Mouse (Mus musculus) kidney, postnatal 10 days (tissue): ENCODE measurements at regions not wholly inside any gene's neighbourhood (a gene's known extent, or its start where the extent isn't known, plus 50 kb on each side); places are given as distances from the start of the nearest gene placed in this dataset.

Source experiments
- DNase-seq: peaks from one replicate; pipeline ENCODE4 v3.0.0; 2021; ENCODE audit warnings: mixed read lengths

DNA sequence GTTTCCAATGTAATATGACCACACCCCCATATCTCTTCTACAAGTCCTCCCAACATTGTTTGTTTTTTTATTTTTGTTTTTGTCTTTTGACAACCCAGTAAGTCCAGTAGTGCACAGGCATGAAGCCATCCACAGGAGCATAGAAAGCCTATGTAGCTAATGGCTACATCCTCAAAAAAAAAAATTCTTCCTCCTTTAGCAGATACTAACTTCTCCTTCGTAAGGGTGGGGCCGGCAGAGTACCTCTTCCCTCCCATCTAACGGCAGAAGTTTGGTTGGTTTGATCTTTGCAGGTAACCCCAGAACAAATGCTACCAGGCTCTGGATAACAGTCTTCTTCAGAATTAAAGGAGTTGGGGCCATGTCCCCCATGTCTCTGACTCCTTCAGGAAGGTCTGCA lies 158.9 kb downstream of the Ly86 start:
- no peak for DNase-seq

DNA sequence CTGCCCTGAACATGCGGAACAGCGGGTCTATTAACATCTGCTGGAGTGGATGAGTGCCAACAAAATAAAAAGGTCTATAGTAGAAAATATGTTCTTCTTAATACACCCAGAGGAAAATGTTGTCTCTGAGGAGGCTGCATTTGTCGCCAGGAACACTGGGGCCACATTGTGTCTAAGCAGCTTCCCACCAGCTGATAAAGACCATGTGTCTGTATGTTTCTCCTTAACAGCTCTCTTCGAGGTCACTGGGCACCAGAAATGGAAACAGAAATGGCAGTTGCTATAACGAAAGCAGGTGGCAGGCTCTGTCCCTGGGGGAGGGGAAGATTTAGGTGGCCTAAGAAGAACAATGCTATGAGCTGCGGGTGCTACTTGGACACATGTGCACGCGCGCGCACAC lies 159.4 kb downstream of the Ly86 start:
- no peak for DNase-seq

DNA sequence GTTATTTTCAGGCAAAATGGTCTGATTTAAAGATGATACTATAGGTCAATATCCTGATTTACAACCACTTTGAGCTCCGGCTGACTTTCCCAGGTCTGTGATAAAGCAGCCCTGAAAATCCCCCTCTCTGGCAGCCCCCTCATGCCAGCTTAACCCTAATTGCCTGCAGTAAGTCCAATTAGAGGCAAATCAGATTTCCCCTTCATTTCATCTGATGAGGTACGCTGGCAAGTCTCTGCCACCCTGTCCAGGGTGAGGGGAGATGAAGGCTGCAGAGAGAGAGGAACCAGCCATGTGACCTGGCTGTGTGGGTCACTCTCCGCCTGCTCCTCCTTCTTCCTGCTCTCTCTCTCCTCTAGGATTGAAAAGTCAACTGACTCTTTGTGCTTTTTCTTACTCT lies 160.6 kb downstream of the Ly86 start:
- no peak for DNase-seq

DNA sequence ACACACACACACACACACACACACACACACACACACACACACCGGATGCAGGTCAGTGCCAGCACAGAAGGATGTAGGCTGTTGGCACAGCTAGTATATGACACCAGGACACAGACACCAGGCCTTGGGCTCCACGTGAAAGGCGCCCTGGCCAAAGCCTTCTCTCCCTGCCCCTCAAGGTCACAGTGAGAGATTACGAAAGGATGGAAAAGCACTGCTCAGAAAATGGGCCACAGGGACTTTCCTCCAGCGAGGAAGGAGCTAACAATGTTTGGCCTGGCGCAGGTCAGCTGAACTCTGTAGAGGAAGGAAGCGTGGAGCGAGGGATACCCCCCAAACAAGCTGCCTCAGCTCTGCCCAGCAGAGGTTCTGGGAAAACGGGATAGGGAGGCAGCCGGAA lies 161.0 kb downstream of the Ly86 start:
- peak; percentile 64 for DNase-seq

DNA sequence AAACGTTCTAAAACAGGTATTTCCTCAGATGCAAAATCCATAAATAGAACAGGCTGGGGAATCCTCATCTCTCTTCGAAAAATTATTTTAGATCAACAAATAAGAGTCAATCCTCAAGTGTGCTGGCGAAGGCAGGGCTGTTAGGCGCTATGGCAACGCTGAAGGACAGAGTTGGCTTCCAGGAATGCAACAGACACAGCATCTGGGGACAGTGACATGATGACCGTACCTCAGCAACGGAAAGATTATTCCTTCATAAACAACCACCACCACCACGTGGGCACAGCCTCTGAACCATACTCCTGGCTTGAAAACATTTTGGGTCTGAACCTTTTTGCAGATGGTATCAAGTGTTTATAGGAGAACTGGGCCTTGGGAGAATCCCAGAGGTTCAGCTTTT lies 161.7 kb downstream of the Ly86 start:
- no peak for DNase-seq

DNA sequence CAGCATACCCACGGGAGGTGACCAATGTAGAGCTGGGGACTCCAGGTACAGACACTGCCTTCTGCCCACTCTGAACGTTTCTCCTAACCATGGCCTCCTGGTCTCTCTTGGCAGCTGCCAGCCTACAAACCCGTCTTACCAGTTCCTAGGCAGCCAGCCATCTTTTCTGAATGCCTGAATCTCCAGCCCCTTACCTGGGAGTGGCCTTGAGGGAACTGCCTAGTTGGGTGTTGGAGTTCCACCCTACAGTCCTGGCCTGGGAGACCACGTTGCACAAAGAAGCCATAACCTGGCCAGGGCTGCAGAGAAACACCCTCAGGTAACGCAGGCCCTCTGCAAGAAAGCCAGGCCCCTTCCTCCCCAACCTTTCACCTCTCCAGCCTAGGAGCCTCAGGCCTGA lies 162.1 kb downstream of the Ly86 start:
- DNase-seq, result peak; percentile 74

DNA sequence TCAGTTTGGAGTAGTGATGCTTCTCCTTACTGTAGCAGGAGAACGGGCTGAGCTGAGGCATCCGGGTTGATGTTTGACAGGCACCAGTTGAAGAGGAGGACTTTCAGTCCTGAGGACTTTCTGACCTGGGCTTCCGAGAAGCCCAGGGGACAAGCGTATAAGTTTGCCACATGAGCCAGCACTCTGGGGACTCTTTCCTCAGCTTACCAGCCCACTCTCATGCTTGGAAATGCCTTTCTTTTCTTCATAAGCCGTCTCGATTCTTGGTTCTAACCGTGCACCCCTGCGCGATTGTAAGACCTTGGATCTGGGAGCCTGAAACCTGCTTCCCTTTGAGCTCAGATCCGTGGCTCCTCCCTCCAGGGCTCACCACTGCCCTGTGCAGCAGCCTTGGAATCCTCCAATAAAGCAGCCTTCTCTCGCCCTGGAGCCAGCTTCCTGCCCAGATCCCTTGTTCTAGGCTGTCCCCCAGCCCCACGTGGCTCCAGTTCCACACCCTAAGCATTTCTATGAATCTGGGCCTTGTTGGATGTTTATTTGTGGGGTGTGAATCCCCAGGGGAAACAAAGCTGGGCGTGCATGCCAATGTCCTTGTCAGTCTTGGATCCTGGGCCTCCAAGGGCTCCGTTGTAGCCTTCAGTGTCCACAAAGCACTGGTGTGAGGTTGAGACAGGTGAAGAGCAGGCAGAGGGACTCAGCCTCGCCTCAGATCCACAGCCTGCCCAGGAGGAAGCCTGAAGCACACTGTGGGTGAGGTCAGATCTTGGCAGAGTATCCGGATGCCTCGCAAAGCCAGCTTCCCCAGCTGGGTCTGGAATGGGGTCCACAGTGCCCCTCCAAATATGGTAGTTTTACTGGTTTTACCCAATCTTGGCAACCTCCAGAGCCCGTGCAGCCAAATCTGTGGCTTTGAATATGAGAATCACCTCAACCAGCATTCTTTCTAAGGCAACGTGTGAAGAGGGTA lies 163.7 kb downstream of the Ly86 start:
- DNase-seq, result peak; percentile 56

DNA sequence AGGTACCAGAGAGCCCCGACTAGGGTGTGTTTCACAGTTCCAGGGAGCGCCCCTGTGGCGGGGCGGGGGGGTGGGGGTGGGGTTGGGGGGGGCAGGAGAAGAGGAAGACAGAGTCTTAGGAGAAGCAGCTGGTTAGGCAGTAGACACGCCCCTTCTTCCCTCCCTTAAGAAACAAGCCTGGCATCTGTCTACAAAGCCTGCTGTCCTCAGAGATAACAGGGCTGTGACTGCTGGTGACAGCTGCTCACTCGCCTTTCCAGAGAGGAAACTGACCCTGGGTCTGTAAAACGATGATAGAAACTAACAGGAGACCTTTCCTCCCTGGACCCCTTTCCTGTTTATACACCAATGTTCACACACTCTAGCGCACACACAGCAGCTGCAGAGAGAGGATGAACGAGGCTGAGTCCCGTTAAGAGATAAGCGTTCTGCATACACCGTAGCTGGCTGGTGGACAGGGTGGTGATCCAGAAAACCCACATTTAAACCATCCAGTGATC lies 164.4 kb downstream of the Ly86 start:
- DNase-seq, result peak; percentile 64

DNA sequence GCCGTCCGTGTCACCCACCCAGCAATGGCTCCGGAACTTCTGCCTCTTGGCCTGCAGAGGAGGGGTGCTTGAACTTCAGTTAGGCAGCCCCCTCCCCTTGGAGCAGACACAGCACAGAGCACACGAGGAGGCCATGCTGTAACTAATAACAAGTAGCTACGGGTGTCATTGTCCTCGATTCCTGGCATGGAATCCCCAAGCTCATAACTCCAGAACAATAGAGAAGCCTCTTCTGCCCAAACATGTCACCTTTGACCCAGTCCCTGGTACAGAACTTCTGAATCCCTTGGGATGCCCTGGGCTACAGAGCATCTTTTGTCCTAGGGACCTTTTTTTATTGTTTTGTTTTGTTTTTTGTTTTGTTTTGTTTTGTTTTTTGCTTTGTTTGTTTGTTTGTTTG lies 165.5 kb downstream of the Ly86 start:
- DNase-seq, result no peak

DNA sequence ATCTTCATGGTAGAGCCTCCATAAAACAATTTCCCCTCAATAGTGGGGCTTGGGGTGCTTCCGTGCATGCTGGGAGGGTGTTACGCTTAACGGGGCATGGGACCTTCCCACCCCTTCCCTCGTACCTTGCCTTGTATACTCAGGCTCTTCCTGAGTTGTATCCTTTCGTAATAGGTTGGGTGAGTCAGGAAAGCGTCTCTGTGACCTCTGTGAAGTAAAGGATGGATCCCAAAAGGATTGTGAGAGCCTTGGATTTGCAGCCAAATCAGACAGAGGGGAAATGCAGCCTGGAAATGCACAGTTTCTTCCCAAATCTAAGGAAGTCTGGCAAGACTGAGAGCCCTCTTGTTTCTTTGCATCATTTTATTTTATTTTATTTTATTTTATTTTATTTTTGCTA lies 166.0 kb downstream of the Ly86 start:
- no peak for DNase-seq

DNA sequence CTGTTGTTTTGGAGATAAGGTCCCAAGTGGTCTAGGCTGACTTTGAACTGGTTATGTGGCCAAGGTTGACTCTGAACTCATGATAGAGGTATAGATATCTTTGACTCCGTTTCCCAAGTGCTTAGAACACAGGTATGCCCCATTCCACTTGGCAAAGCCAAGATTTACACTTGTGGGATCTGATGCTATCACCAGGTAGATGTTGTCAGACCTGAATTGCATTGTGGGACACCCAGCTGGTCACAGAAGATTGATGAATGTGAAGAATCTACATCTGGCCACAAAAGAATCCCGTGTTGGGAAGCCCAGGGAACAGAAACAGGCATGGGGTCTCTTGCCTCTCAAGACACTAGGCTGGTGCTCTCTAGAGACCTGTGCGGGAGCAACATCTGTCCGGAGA lies 166.4 kb downstream of the Ly86 start:
- no peak for DNase-seq

DNA sequence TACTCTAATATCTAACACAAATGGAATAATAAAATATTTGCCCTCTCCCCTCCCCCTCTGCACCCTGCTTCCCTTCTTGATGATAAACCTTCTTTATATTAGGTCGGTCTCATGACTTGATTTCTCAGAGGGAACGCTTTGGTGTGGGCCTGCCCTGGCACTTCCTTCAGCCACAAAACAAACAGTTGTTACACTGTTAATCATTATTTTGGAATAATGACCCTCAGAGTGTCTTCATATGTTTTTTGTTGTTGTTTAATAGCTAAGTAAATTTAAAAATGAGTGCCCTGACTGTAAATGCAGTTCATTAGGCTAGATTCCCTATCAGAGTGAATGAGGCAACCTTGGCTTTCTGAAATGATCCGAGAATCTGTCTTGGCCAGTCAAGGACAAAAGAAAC lies 167.8 kb downstream of the Ly86 start:
- DNase-seq, result no peak

DNA sequence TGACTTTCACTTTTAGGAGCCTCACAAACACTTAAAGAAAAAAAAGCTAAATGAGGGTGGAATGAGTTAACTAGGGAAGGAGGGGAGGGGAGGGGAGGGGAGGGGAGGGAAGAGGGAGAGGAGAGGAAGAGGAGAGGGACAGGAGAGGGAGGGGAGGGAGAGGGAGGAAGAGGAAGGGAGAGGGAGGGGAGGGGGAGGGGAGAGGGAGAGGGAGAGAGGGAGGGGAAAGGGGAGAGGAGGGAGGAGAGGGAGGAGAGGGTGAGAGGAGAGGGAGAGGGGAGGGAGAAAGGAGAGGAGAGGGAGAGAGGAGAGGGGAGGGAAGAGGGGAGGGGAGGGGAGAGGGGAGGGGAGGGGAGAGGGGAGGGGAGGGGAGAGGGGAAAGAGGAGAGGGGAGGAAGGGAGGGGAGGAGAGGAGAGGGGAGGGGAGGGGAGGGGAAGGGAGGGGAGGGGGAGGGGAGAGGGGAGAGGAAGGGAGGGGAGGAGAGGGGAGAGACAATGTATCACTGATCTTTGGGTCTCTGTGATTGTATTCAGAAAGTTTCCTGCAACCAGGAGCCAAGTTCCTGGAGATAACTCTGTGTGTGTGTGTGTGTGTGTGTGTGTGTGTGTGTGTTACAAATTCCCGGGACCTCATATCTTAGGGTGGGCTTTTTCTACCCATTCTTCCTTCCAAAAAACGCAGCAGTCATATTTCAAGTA lies 168.3 kb downstream of the Ly86 start:
- no peak for DNase-seq

DNA sequence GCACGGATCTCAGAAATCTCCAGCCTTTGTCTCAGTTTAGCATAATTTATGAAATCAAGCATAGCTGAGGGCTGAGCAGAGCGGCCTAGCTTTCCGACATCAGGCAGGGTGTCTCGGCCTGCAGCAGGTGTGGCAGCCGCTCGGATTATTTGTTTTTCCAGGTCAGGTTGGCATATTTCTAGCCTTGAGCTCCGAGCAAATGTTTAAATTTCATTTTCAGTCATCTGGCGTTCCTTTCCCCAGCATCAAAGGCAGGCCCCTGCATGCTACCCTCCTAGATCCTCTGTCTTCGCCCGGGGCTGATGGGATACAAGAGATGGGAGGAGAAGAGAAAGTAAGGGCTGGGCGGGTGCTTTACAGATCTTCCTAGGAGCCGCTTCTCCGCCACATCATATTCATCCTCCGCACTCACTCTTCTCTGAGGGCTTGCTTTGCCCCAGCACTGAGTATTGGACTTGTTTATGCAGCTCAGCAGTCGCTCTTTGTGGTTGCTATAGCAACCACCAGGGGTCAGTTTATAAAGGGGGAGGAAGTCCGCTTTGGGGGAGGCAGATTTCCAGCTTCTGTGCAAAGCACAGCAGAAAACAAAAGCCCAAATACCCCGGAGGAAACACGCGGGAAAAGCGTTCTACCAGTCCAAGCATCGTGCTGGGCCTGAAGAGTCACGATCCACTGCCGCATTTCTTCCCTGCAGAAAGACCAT lies 169.0 kb downstream of the Ly86 start:
- peak; percentile 81 for DNase-seq

DNA sequence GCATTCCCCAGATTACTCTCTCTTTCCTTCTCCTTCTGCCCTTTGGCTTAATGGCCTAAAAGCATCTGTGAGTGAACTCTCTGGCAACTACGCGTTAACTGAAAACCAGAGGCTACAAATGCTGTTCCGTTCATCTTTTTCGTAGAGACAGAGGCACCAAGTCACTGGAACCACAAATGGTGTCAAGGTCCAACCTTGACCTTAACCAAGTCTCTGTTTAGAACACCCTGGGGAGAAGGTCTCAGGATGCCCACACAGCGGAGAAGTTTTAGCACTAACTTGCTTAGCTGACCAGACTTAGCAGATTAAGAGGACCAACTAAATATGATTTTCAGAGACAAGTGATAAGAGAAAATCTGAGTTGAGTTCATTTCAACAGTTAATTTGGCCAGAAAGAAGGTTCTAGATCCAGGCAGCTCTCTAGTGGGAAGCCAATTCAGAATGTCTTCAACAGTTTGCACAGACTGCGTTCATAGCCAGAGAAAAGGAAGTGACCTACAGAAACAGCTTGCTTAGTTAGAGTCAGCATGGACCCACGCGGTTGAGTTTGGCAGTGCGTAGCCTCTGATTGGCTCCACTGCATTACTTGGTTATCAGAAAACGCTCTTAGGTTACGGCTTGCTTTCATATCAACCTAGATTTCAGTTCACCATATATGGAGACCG lies 169.8 kb downstream of the Ly86 start:
- DNase-seq, result no peak

DNA sequence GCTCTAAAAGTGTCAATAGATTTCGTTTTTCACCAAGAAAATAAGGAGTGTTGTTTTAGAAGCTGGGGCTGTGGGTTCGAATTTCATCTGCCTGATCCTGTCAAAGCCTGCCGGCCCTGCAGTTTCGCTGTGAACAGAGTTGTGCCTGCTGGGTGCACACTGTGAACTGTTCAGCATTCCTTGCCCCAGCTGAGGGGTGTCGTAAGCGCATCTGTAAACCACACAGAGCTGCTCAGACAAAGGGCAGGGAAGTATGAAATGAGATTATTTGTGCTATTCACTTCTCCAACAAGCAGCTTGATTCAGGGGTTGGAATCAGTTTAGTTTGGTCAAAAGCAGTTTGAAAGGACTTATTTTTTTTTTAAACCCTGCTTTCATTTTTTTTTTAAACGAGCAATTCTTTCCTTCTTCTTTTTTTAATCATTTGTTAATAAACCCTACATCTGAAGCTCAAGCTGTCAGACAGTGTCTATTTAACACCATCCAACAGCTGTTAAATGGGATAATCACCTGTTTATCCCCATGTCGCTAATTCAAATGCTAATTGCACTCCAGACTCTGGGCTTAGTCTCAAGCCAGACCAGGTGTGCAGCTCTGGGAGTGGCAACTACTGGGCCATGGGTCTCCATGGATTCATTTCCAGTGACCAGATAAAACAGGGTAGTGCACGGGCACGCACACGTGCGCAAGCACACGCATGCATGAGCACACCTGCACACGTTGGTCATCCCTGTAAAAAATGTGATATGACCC lies 172.2 kb downstream of the Ly86 start:
- no peak for DNase-seq

DNA sequence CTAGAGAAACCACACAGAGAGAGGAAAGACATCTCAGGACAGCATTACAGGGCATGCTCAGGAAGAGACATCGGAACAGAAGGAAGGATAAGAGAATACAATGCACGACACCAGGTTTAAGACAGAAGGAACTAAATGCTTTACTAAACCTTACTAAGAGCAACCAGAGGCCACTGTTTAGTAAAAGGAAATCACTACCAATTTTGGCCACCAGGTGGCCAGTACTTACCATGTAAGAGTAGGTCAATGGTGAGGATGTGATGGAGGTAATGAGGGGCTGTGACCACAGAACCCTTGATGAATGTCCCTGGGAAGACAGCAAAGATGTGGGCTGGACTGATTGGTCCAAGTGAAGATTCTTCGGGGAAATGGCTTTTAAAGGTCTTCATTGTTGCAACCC lies 174.9 kb downstream of the Ly86 start:
- DNase-seq, result no peak

DNA sequence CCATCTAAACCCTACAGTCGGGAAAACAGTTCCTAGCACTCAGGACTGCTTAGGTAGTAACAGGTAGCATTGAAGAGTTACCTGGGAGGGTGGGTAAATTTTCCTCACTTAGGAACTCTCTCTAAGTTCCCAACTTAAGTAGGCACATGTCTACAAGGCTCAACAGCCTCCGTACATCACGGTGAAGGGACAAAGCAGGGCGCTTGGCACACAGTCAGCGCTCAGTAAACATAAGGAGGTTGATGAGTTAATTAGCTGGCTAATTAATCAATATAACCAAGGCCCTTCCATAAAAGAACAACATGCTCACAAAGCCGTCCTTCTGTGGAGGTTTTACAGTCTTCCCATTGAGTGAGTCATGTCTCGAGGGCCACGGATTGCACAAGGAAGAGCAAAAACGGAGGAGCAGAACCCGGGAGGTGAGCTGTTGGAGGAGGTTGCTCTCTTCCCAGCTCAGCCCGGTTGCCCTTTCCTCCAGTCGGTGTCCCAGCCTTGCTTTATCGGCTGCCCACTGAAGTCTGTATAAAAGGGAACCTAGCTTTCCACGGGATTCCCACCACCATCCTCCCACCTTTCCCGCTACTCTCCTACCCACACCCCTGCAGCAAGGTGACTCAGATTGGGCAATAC lies 180.2 kb downstream of the Ly86 start:
- no peak for DNase-seq

DNA sequence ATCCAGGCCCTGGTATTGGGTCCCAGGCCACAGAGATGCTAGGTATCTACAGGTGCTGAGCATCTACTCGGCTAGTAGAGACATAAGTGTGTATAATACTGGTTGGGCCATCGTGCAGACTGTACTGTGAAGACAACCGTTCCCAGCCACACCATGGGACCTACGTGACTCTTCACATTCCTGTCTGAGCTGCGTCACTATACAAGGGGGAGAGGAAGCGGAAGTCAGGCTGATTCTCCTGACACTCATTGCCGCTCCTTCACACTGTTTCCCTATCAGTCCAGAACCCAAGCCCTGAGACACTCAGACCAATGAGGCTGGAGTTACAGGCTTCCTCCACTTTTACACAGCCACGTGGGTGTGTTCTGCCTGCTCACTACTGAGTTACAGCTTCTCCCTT lies 181.1 kb downstream of the Ly86 start:
- no peak for DNase-seq

DNA sequence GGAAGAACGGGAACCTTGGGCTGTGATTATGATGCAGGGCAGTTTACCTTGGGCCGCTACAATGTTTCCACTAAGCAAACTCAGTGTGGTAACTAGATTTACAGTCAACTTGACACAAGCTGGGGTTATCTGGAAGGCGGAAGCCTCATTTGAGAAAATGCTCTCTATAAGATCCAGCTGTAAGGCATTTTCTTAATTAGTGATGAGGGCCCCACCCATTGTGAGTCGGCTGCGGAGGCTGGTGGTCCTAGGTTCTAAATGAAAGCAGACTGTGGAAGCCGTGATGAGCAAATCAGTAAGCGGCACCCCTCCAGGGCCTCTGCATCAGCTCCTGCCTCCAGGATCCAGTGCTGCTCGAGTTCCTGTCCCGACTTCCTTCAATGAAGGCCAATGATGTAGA lies 183.4 kb downstream of the Ly86 start:
- no peak for DNase-seq

DNA sequence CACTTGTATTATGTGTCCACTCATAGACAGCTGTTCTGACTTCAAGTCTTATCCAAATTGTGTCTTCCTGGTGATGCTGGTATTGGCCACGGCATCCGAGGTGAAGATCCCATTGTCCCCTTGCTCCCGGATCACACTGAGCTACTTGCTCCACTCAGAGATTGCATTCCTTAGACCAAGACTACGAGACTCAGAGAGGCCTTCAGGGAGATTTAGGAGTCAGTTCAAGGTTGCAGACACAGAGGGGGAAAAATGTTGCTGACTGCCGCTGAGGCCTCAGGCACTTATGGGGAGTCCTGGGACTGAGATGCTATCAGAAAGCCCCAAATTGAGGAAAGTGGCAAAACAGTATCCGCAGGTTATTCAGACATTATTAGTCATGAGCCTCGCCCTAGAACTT lies 183.9 kb downstream of the Ly86 start:
- DNase-seq, result no peak
